Comparison of ENCODE assay signal across 8 mouse cellular contexts in the genomic region with DNA sequence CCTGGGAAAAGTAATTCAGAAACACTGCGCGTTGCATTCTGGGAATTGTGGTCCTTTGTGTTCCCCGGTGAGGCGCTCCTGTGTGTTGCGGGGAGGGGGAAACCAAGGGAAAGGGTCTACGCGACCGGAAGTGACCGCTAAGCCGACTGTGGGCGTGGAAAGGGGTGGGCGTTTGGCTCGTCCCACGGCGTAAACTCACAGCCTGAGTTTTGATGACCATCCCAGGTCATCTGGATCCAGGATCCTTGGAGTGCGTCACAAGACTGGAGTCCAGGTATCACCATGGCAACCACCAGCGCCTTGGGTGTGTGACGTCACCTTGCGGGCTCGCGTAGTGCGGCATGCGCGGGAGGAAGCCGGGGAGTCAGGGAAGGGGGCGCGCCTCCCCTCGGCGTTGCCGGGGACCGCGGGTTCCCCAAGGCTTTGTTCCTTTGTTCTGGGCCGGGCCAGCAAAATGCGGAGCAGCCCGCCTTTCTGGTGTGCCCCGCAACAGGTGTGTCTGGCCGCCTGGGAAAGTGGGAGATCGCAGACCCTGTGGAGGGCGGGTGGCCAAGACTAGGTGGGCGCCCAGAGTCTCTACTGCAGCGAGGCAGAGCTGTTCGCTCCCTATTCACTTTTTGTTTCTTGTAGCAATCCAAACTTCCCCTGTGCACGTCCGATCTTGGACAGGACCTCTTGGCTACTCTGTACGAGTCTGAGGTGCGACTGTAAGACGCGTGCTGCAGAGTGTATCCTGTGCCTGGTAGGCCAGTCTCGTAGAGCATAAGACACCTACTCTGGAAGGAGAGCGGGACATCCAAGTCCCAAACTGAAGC. TPM values are rescaled to one million over a fixed set of nuclear protein-coding genes. Genes with fewer than 3 reads are reported as not detected.
DNase-seq lines count a peak whose midpoint lies in the region; ATAC-seq lines count a peak whose summit lies in the region.

A gene (plus strand): TSS at position 169 of the 815 bp plus-strand sequence.

- under 1% methylated on average over 50 of the region's 50 CpGs for WGBS in hindbrain, embryonic 10.5 days
- WGBS in lung, embryonic 16.5 days: under 1% methylated on average over 50 of the region's 50 CpGs

- ATAC-seq in frontal cortex, adult (ENCODE audit: low TSS enrichment): peak; percentile 89
- ATAC-seq in lung, embryonic 16.5 days (ENCODE audit: low read depth): peak; percentile 95

- no peaks in the 10 kb centered on the region for H3K27me3 ChIP-seq in hindbrain, embryonic 10.5 days (ENCODE audit: insufficient read depth, poor library complexity, severe bottlenecking)
- no peaks in the 10 kb centered on the region for H3K27me3 ChIP-seq in lung, embryonic 16.5 days (ENCODE audit: control insufficient read depth, insufficient read depth, low read depth, low read length)

- no peaks in the 10 kb centered on the region for H3K9me3 ChIP-seq in hindbrain, embryonic 10.5 days
- no peaks in the 10 kb centered on the region for H3K9me3 ChIP-seq in lung, embryonic 16.5 days (ENCODE audit: control insufficient read depth, low read length)

- peaks cover 15% of the 10 kb centered on the region for H3K4me1 ChIP-seq in hindbrain, embryonic 10.5 days (replicated peaks)
- 0 out of 2 replicates have a peak, but pooled peaks cover 3% of the 10 kb centered on the region for H3K4me1 ChIP-seq in lung, embryonic 16.5 days (replicated peaks; ENCODE audit: control insufficient read depth, insufficient read depth, low read length)

- peak within 1 kb of the TSS; percentile 84 for H3K9ac ChIP-seq in lung, embryonic 16.5 days (ENCODE audit: low read length)

- peak within 1 kb of the TSS; percentile 81 for H3K4me3 ChIP-seq in hindbrain, embryonic 10.5 days
- H3K4me3 ChIP-seq in lung, embryonic 16.5 days (ENCODE audit: low read length): peak within 1 kb of the TSS; percentile 76

- H3K27ac ChIP-seq in hindbrain, embryonic 10.5 days: peak within 1 kb of the TSS; percentile 94
- peak within 1 kb of the TSS; percentile 83 for H3K27ac ChIP-seq in lung, embryonic 16.5 days (ENCODE audit: low read length)

- H3K4me2 ChIP-seq in lung, embryonic 16.5 days (ENCODE audit: low read depth, low read length): peak within 1 kb of the TSS; percentile 83

- peak; percentile 95 for DNase-seq in Muller cell, postnatal 12 days (ENCODE audit: inconsistent ontology term)
- peak; percentile 95 for DNase-seq in cerebellum, adult 9-10 months
- DNase-seq in hindbrain, embryonic 10.5 days (ENCODE audit: low spot score): peak; percentile 95
- DNase-seq in layer of hippocampus, adult 9-11 months: peak; percentile 88
- peak; percentile 73 for DNase-seq in ovary, postnatal 10 days (ENCODE audit: low spot score)
- DNase-seq in thymus, postnatal 0 days (ENCODE audit: low spot score): peak; percentile 90

- peaks cover 34% of the 10 kb centered on the region for H3K36me3 ChIP-seq in hindbrain, embryonic 10.5 days
- peaks cover 4% of the 10 kb centered on the region; the same call in 1 of the 2 replicates for H3K36me3 ChIP-seq in lung, embryonic 16.5 days (ENCODE audit: control insufficient read depth, insufficient read depth, low read length)

RNA-seq across cellular contexts. Expression of the gene that starts here (rescaled TPM):
- 20.6 and 24.7 TPM in 2 replicates for polyA plus RNA-seq in hindbrain, embryonic 10.5 days (2016; fragmentation: Nextera tagmentation; extraction: Ambion mirVana)
- 7.9 and 12.5 TPM in 2 replicates for polyA plus RNA-seq in lung, embryonic 16.5 days (2015; fragmentation: Nextera tagmentation; extraction: Ambion mirVana)
- polyA plus RNA-seq in thymus, postnatal 0 days (2015; fragmentation: Nextera tagmentation; extraction: Ambion mirVana): 3.7 and 4.4 TPM in 2 replicates

Comparison
In these comparisons a context has a peak if more than half of its experiments do, and no peak if none do; other contexts are left out.
1. Peak in every context shown above with its lines: DNase-seq, ATAC-seq, H3K4me3 ChIP-seq and H3K27ac ChIP-seq.